In genomic region chr19:26014620-26015180, GRCm38 (mm10) we compare ENCODE assay signal across 9 mouse cellular contexts.
A peak's percentile ranks its signal among the peaks of the same experiment; 100 is the strongest.
DNase-seq lines count a peak whose midpoint lies in the region; ATAC-seq and TF ChIP-seq lines count a peak whose summit lies in the region.
"Had no signal": no experiment of that assay in that cellular context is flagged by ENCODE, and none has a peak within 500 bp of the region (broad histone marks: within the 10 kb centered on the region; RNA-seq: fewer than 3 reads in every experiment).

No protein-coding gene starts in this region.

- intact Hi-C loops in gastrocnemius, postnatal 14 days (cut with DNase I; ENCODE audit: low total_unique reads) = no loop called here

- DNase-seq in kidney, postnatal 0 days (ENCODE audit: low spot score) = peak; percentile 47
- DNase-seq in kidney, adult 9 months = no peak
- DNase-seq in adrenal gland, postnatal 25 days = peak; percentile 64
- peak; percentile 53 for DNase-seq in gastrocnemius, postnatal 14 days
- peak; percentile 43 for DNase-seq in mesoderm, embryonic 11.5 days (ENCODE audit: low read depth, low spot score)
- DNase-seq in spleen, postnatal 36 days (ENCODE audit: low spot score in 2 of 2) = no peak
- no peak for DNase-seq in T-cell, adult 2 months (ENCODE audit: low spot score)
- no peak for DNase-seq in cerebellum, adult 18-20 months

- no peaks in the 10 kb centered on the region for H3K36me3 ChIP-seq in kidney, postnatal 0 days (ENCODE audit: insufficient read depth, low read length)
- H3K36me3 ChIP-seq: embryonic facial prominence, embryonic 12.5 days had no signal

- ATAC-seq in kidney, postnatal 0 days (replicated peaks; ENCODE audit: low FRiP score, low read depth) = no peak

- no peak overlapping the region for H3K27ac ChIP-seq in kidney, postnatal 0 days
- H3K27ac ChIP-seq: embryonic facial prominence, embryonic 12.5 days had no signal

- H3K9ac ChIP-seq in kidney, postnatal 0 days (ENCODE audit: low read depth, low read length) = no peak overlapping the region
- H3K9ac ChIP-seq: embryonic facial prominence, embryonic 12.5 days had no signal

- WGBS in kidney, postnatal 0 days = 23% methylated on average over 8 of the region's 8 CpGs

- no peaks in the 10 kb centered on the region for H3K27me3 ChIP-seq in kidney, postnatal 0 days (ENCODE audit: insufficient read depth, low read length)
- H3K27me3 ChIP-seq: embryonic facial prominence, embryonic 12.5 days had no signal

- no peak overlapping the region for H3K4me2 ChIP-seq in kidney, postnatal 0 days (ENCODE audit: low read length)
- H3K4me2 ChIP-seq: embryonic facial prominence, embryonic 12.5 days had no signal

- H3K4me3 ChIP-seq in kidney, postnatal 0 days (replicated peaks; ENCODE audit: low read depth, low read length) = no peak overlapping the region
- H3K4me3 ChIP-seq: embryonic facial prominence, embryonic 12.5 days had no signal

- no peak for TF ChIP-seq CTCF in kidney, postnatal 0 days (IDR thresholded peaks at IDR 0.05; ENCODE audit: low read depth)

- no peaks in the 10 kb centered on the region for H3K9me3 ChIP-seq in kidney, postnatal 0 days (replicated peaks; ENCODE audit: low read length)
- H3K9me3 ChIP-seq: embryonic facial prominence, embryonic 12.5 days had no signal

- no peaks in the 10 kb centered on the region for H3K4me1 ChIP-seq in kidney, postnatal 0 days (replicated peaks; ENCODE audit: insufficient read depth, low read length)
- H3K4me1 ChIP-seq: embryonic facial prominence, embryonic 12.5 days had no signal

Comparison
In these comparisons a context has a peak if more than half of its experiments do, and no peak if none do; other contexts are left out.
1. DNase-seq: peak in kidney, postnatal 0 days (single experiment), adrenal gland, postnatal 25 days (single experiment), gastrocnemius, postnatal 14 days (single experiment) and mesoderm, embryonic 11.5 days (single experiment); none in kidney, adult 9 months (single experiment), spleen, postnatal 36 days (0 of 2), T-cell, adult 2 months (single experiment) and cerebellum, adult 18-20 months (0 of 2).